Comparison of ENCODE assay signal across 8 mouse cellular contexts in genomic region chr2:104493951-104494800, GRCm38 (mm10). TPM values are rescaled to one million over a fixed set of nuclear protein-coding genes. Genes with fewer than 3 reads are reported as not detected.
A peak's percentile ranks its signal among the peaks of the same experiment; 100 is the strongest.
DNase-seq lines count a peak whose midpoint lies in the region; ATAC-seq and TF ChIP-seq lines count a peak whose summit lies in the region.

Hipk3 (minus strand) TSS chr2:104494446.

- peak; percentile 77 for ATAC-seq in activated CD4-positive, CD25-positive, alpha-beta regulatory T cell, adult 4 months
- ATAC-seq in inflammation-experienced regulatory T-cells, adult 6 months = peak; percentile 73
- peak; percentile 75 for ATAC-seq in megakaryocyte-erythroid progenitor cell, adult 5-6 weeks (replicated peaks; ENCODE audit: low FRiP score, low TSS enrichment, poor library complexity, severe bottlenecking)

- H3K4me1 ChIP-seq in cortical plate, adult 2 months (ENCODE audit: control insufficient read depth, insufficient read depth, low read length) = peaks cover 5% of the 10 kb centered on the region

- DNase-seq in gastrocnemius, postnatal 10 days = peak; percentile 84
- DNase-seq in left cerebral cortex, postnatal 10 days (ENCODE audit: extremely low spot score in 1 of 2, low spot score in 2 of 2) = peak; percentile 63 to 92
- peak; percentile 86 for DNase-seq in right cerebral cortex, postnatal 25 days
- DNase-seq in urinary bladder, postnatal 4 days (ENCODE audit: low spot score in 2 of 2) = peak; percentile 80 to 83

- intact Hi-C loops in left cerebral cortex, postnatal 10 days (cut with DNase I) = loop anchor here (5.0 kb wide), 2 partner anchors 52 to 78 kb away; no protein-coding TSS in a partner anchor

- peak; percentile 55; the same call in 1 of the 2 replicates for TF ChIP-seq POLR2A in cortical plate, adult 2 months (IDR thresholded peaks at IDR 0.05; ENCODE audit: extremely low read depth, insufficient read depth, low read length)

- TF ChIP-seq CTCF in cortical plate, adult 2 months (IDR thresholded peaks at IDR 0.05; ENCODE audit: extremely low read depth, insufficient read depth, low read length) = no peak

- peak within 1 kb of the TSS; percentile 100 for H3K27ac ChIP-seq in cortical plate, adult 2 months (ENCODE audit: insufficient read depth, low read length)

- H3K4me3 ChIP-seq in cortical plate, adult 2 months (ENCODE audit: insufficient read depth, low read length) = peak within 1 kb of the TSS; percentile 81

RNA-seq across cellular contexts. Expression of gene Hipk3, which starts in this region (rescaled TPM):
- polyA plus RNA-seq in activated CD4-positive, CD25-positive, alpha-beta regulatory T cell, adult 4 months (2017; shearing (Covaris generic)) = 10 to 100 TPM; 11.1 to 12.5 TPM
- 36.9 and 37.9 TPM in 2 replicates for polyA plus RNA-seq in cortical plate, adult 2 months (2012; rRNA removed)
- 100 to 1,000 TPM; 147 to 152 TPM for total RNA-seq in gastrocnemius, postnatal 10 days (2021)
- 10 to 100 TPM; 11.2 to 16.3 (median 12.5) TPM for polyA plus RNA-seq in inflammation-experienced regulatory T-cells, adult 6 months (2017; shearing (Covaris generic))
- total RNA-seq in left cerebral cortex, postnatal 10 days (2021) = 10 to 100 TPM; 57.3 to 59.4 TPM
- 23.9 and 32.3 TPM in 2 replicates for total RNA-seq in megakaryocyte-erythroid progenitor cell, adult 5-6 weeks (2014; fragmentation: Nextera tagmentation)
- total RNA-seq in megakaryocyte-erythroid progenitor cell, adult 5-6 weeks (2017) = 23.5 and 29.3 TPM in 2 replicates

Comparison
In these comparisons a context has a peak if more than half of its experiments do, and no peak if none do; other contexts are left out.
1. Peak in every context shown above with its lines: DNase-seq, ATAC-seq, H3K4me3 ChIP-seq and H3K27ac ChIP-seq.